Mouse (Mus musculus) spleen, postnatal 10 days (tissue): ENCODE data around the gene Zscan10.
A peak's percentile ranks its signal among the peaks of the same experiment; 100 is the strongest.
"Not testable (repeated sequence)": the region's sequence is repeated elsewhere in the genome, so short reads cannot be mapped to it uniquely, and the experiment has no call there.

ENCODE experiments used
- DNase-seq, 2 experiments: peaks; one replicate each; pipeline ENCODE4 v3.0.0; 2021 to 2022; ENCODE audit warnings: low spot score in 2 of 2

Gene Zscan10

DNA sequence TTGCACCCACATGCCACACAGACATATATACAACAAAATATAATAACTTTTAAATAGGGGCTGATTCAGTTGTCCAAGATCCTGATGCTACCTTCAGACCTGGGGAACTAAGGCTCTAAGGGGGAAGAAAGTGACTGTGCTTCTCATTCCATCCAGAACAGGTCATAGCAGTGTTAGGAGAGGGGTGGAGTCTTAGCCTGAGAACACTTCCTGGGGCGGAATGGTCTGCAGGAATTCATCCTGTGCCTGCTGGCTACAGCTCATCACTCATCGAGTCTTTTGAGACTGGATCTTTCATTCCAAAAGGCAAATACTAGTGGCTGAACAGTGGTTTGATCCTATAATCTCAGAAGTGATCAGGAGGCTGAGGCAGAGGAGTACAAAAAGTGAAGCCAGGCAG is 13.4 kb upstream of the Zscan10 start:
- DNase-seq = no peak

DNA sequence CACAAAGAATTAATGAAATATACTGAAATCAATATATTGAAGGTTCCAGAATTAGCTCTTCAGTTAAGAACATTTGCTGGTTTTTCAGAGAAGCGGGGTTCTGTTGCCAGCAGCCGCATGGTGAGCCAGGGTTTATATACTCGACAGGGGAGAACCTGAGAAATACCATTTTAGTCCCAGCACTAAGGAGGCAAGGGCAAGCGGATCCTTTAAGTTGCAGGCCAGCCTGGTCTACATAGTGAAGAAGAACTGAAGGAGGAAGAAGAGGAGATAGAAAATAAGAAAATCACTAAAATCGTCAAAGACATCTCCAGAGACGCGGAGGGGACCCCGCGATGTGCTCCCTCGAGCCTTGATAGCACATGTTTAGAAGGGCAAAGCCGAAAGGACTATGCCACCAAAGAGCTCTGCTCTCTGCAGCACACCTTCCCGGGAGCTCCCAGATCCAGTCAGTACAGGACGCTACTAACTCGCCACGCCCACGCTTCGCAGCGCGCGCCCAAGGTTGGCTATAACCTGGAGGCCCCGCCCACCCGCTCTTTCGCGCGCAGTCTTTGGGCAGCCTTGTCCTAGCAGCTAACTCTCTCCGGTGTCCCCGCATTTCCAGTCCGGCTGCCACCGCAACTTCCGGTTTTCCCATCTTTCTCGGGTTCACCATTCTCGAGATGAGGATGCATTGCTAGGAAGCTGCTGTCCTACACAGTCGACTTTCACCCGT is 8.3 kb upstream of the Zscan10 start:
- DNase-seq = peak; percentile 84 to 95

DNA sequence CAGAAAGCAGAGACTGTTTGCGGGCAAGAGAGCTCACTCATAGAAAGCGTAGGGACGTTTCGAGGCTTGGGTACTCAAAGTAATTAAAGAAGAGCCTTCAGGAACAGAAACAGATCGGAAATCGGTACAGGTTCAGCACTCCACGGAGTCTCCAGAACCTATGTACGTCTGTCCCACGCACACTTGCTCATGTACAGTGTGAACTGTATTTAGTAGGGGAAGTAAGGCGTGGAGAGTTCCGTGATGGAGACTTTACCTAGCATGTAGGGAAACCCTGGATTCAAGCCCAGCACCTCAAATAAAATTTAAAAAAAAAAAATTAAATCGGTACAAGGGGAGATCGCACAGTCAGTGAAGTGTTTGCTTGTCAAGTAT is 7.7 kb upstream of the Zscan10 start:
- DNase-seq = no peak

DNA sequence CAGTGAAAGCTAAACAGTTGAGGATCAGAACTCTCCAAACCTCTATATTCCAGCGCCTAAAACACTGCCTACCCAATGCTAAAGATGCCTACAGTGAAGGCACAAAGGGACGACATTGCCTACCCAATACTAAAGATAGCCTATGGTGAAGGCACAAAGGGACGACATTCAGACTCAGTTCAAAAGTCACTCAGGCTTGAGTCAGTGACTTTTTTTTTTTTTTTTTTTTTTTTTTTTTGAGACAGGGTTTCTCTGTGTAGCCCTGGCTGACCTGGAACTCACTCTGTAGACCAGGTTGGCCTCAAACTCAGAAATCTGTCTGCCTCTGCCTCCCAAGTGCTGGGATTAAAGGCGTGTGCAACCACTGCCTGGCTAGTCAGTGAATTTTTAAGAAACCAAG is 5.5 kb upstream of the Zscan10 start:
- DNase-seq = not testable (repeated sequence)

DNA sequence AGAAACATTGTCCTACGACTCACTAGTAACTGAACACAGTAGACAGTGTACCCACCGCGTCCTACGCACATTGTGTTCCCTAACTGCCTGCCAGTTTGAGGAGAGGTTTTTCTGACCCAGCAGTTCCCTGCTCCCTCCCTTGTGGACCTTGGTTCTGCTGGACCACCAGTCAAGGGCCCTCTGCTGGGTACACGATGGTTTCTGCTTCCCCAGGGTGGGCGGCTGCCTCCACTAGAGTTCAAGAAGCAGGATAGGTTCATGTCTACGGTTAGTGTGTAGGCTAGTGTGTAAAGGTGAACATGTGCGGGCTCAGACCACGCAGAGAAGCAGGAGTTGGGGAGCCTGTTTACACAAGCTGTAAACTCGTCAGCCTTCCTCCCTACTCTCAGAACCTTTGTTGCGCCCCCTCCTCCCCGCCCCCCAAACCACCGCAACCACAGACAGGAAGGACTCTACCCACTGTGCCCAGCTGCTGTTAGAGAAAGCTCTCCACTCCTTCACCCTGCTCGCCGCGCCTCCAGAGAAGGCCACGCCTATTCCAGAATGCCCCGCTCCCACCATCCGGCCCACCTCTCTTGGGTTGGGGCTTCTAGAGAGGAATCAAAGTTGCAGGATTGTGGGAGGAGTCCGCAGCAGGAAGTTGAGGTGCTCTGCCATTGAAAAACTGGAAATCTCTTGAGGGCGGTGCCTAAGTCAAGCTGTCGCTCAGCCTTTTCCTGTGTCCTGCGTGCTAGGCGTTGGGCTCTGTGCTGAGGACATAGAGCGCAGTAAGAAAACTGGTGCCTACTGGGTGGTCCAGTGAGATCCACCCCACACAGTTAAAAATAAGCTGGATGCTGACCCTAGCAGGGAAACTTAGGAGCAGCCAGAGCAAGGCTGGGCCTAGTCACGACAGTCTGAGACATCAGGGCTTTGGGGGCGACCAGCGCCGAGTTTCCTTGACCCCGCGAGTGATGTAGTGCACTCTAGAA is 1.8 kb upstream of the Zscan10 start, which contains the start of gene Zfp13:
Gene Zfp13, minus strand, starts transcription at position 906 of the 971 bp plus-strand sequence.
- peak; percentile 49 to 80 for DNase-seq

DNA sequence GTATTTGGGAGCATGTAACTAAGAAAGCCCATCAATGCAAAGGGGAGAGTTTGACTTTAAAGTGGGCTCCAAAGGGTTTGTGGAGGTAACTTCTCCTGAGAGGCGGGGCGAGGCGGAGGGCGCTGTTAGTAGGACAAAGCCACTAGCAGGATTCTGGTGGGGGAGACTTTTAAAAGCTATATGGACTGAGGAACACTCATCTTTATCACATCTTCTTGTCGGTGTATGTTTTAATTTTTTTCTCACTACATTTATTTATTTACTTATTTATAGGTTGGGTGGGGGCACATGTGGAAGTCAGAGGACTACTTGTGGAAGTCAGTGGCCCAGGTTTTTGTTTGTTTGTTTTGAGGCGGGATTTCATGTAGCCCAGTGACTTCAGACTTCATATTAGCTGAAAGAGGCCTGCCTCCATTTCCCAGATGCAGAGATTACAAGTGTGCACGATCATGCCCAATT is 1.0 kb upstream of the Zscan10 start:
- DNase-seq = peak in 1 of 2 experiments; percentile 45

DNA sequence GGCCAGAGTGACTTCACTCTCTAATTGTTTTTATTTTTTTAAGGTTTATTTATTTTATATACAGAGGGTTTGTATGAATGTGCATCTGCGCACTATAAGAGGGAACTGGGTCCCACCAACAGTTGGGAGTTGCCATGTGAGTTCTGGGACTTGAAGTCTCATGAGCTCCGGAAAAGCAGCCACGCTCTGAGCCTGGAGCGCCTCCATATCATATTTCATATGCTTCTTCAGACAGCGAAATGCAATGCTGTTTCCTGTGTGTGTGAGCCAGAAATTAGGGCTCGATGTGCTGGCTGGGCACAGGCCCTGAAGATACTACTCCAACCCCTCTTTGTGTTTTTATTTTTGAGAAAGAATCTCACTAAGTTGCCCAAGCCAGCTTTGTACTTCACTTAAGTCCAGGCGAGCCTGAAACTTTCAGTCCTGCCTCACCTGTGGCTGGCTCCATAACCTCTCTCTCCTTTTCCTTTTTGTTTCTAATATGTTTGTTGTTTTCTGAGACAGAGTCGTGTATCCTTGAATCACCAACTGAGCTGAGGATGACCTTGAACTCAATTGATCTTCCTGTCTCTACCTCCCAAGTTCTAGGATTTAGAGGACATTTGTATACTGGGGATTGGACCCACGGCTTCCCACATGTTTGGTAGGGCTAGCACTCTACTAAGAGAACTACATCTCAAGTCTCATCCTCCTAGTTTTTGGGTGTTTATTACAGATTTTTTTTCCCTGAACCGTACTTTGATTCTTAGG is 1.4 kb downstream of the Zscan10 start:
- DNase-seq = no peak

DNA sequence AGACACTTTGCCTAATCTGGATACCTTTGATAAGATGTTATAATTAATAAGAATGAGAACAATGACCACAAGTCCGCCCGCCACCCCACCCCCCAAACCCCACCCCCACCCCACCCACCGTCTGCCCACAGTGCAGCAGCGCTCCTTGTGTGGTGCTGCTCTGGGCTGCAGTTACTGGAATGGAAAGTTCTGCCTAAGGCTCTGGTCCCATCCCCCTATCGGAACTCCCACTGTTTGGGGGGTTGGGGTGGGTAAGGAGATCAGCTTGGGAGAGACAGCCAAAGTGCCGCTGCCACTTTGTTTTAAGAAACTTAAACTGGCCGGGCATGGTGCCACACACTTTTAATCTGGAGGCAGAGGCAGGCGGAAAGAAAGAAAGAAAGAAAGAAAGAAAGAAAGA is 2.4 kb downstream of the Zscan10 start:
- no peak for DNase-seq

DNA sequence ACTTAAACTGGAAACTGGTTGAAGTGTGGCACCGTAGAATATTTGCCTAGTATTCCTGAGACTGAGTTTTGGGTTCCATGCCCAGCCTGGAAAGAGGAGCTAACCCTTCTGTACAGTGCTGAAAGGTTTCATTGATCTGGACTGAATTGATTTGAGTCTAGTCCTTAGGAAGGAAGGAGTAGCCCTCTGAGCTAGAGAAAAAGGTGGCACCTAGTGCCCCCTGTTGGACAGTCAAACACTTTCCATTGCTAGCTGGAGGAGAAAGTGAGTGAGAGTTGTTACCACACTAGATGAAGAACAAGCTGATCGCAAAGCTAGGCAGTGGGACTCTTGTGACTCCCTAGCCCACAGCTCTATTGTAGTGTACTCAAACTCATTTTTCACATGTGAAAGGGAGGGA is 2.9 kb downstream of the Zscan10 start:
- DNase-seq = peak in 1 of 2 experiments; percentile 30

DNA sequence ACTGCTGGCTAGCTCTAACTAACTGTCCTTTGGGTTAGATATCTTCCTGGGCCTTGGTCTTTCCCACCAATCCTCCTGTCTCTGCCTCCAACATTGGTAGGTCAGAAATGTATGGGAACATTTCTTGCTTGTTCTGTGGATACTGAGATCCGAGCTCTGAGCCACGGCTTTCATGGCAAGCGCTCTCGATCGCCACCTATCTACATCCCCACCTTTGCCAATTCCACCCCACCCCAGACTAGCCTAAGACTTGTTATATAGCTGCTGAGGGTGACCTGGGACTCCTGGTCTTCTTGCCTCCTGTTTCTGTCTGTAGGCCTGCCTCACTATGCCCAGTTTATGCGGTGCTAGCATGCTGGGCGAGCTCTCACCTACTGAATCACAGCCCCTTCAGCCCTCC is 3.7 kb downstream of the Zscan10 start:
- DNase-seq = no peak

DNA sequence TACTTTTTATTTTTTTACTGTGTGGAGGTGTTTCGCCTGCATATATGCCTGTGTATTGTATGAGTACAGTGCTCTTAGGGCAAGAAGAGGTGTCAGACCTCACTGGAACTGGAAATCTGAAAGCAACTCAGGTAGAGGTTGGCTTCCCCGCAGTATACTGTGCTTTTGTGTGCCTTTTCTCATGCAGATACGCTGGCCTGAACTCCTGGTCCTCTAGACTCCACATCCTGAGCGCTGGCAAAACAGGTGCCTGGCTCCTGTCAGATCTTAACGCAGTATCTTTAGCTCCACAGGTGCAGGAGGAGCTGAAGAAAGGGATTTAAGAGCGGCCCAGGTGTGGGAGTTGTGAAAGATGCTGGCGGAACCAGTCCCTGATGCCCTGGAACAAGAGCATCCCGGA is 4.6 kb downstream of the Zscan10 start:
- no peak for DNase-seq

DNA sequence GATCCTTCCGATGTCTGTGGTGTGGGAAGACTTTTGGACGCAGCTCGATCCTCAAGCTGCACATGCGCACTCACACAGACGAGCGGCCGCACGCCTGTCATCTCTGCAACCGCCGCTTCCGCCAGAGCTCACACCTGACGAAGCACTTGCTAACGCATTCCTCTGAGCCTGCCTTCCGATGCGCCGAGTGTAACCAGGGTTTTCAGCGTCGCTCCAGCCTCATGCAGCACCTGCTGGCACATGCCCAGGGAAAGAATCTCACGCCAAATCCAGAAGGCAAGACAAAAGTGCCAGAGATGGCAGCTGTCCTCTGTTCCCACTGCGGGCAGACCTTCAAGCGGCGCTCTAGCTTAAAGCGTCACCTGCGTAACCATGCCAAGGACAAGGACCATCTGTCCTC is 9.0 kb downstream of the Zscan10 start:
- DNase-seq = no peak

DNA sequence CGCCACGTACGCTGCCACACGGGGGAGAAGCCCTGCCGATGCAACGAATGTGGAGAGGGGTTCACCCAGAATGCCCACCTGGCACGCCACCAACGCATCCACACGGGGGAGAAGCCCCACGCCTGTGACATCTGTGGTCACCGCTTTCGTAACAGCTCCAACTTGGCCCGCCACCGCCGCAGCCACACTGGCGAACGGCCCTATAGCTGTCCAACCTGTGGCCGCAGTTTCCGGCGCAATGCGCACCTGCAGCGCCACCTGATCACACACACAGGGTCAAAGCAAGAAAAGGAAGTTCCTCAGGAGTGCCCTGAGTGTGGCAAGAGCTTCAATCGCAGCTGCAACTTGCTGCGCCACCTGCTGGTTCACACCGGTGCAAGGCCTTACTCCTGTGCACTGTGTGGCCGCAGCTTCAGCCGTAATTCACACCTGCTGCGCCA is 9.7 kb downstream of the Zscan10 start:
- DNase-seq = peak; percentile 51 to 83

DNA sequence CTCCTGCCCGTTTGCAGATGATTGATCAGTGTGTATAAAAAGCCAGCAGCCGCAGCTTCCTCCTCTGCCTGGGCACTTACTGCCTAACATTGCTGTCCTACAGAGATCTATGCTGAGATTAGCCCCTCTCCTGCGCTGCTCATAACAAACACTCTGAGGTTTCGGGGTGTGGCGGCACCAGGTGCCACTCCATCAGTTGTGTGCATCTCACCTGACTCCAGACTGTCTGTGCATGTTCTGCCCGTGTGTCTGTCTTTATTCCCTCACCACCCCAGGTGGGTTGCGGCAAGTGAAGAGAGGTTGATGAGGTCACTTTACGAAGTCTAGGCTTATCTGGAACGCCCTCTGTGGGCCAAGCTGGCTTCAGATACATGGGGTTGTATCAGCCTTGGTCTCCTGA is 16.4 kb downstream of the Zscan10 start:
- no peak for DNase-seq

DNA sequence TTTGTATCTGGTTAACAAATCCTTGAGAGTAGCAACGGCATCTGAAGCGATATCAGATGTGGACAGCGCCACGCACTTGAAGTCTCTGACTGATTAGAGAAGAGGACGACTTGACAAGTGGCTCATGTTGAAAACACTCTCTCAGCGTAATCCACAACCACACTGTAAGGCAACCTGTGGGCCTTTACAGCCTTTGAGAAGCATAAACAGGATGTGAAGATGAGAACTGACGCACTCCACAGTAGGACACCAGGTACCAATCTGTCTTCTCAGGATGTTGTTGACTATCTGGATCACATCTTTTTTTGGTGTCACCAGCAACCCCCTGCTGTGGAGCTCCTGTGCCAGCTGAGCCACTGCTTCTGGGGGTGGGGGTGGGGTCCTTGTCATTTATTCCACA is 19.7 kb downstream of the Zscan10 start:
- no peak for DNase-seq

DNA sequence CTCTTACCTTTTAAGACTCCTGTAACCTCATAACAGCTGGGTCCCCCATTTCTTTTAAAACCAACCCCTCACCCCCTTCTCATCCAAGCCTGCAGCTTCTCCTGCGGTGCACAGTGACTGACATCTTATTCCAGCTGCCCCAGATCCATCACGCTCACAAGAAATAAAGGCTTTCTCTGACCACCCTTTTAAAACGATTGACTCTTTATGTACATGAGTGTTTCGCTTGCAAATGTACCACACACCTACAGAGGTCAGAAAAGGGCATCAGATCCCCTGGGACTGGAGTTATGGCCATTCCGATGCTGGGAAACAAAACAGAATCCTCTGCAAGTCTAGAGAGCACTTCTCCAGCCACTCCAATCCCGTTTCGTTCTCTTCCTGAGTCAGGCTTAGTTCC is 27.2 kb downstream of the Zscan10 start:
- DNase-seq = no peak

DNA sequence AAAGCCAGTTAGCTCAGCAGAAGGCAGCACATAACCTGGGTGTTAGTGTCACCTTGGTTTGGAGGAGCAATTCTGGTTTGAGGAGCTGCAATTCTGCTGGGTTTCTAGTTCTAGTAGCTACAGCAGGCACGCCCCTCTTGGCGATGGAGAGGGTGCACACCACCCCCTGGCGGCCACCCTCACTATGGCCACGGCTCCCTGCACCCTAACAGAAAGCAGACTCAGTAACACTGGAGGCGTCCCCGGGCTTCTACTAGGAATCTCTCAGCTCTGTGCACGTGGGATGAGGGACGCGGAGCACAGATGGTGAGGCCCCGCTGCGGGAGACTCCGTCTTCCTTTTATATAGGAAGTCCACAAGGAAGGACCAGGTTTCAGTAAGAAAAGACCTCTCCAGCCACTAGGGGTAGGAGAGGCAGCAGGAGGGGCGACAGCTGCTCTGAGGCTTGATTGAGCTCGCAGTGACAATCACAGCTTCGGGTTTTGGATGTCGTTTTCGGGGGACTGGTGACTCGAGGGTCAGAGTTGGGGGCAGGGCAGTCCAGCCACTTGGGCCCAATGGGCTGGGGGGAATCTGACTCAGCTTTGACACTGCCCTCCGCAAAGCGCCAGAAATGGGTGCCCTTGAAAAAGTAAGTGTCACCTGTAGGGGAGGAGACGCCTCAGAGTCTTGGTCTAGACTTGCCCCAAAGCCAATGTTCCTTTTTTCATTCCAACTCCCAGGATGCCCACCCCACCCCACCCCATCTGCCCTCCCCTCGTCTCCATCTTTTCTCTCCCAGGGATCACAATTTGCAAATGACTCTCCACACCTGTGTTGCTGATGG is 29.8 kb downstream of the Zscan10 start:
- DNase-seq = peak; percentile 64 to 84

DNA sequence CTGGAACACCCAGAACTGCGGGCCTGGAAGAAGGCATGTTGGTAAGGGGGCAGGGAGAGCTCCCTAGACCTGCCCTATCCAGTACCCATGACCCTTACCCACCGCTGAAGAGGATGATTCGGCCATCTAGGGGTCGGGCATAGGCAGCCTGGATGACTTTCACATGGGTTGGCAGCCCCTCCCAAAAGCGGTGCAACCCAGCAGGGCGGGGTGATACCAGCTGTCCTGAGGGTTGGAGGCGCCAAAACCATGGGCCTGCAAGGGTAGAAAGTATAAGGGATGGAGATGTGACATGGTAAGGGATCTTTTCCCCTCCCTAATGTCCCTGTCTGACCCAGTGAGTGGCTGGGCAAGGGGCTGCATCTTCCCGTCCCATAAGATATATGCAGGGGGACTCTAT is 30.6 kb downstream of the Zscan10 start:
- no peak for DNase-seq

DNA sequence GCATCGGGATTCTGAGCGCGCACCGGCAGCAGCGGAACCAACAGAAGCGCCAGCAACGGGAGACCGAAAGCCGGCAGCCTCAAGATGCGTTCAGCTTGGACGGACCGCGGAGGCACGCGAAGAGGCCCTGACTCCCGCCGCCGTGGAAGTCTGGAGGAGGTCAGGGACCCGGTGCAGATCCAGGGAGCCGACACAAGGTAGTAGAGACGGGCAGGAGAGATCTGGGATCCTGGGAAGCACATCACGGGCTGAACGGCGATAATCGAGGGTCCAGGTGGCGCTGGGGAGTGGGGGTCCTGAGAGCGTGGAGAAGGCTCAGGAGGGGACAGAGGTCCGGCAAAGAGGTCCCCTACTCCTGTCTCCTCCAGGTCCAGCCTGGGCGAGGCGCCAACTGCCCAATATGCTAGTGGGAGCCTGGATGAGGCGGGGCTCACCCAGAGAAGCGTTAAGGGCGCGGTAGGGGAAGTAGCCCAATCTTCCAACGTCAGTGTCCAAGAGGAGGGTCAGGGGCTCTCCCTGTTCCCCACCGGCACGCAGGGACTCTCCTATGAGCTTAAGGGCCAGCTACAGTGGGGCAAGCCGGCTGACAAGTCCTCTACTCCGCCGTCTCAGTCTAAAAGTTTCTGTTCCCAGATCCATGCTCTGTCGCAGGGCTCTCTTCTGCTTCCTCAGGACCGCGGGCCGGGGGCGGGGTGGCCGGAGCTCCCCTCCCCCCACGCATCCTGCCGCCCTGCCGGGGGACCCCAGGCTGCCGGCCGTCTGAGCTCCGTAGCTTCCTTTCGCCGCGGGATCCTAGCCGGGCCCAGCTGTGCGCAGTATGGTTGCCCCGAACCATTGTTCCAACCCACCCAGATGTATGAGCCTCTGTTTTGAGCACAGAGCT is 44.2 kb downstream of the Zscan10 start, which contains the start of gene Mmp25:
Gene Mmp25, minus strand, starts transcription at position 665 of the 883 bp plus-strand sequence.
- DNase-seq = no peak

DNA sequence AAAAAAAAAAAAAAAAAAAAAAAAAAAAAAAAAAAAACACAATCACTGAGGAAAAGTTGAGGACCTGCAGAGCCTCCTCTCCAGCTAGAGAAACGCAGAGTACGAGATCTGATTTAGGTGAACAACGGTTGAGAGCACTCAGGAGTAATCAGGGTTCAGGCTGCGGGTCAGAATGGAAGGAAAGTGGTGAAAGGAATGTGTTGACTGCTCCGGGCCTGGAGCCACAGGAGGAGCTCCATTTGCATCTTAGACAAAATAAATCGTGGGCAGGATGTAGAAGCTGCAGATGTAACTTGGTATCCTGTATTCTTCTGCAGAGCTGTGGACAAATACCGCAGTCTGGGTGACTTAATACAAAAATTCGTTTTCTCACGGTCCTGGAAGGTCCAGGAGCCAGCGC is 45.2 kb downstream of the Zscan10 start:
- no peak for DNase-seq
